Mouse (Mus musculus) cerebellum, adult 9-11 months (tissue): Measurements from ENCODE around the gene Hdac9.

Experiments
- DNase-seq: peaks from one replicate; pipeline ENCODE4 v3.0.0; 2022

Gene Hdac9

DNA sequence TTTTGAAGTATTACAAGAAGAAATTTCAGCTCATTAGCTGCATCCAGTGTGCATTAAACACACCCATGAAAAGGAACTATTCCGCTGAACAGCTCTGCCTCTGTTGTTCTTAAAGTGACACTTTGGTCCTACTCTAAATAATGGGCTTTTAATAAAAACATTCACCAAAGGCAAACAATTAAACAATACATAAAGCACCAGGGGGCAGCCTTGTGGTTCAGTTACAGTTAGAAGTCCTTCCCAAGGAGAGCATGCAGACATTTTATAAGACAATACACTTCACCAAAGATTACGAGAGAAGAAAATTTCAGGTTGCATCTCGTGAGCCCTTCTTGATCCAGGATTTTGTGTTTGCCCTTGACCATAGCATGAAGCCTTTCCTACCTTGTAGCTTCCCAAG lies 715.4 kb downstream of the Hdac9 start:
- DNase-seq = no peak

GRCm38 (mm10) chr12:34200030-34200446 lies 716.9 kb downstream of the Hdac9 start:
- no peak for DNase-seq

DNA sequence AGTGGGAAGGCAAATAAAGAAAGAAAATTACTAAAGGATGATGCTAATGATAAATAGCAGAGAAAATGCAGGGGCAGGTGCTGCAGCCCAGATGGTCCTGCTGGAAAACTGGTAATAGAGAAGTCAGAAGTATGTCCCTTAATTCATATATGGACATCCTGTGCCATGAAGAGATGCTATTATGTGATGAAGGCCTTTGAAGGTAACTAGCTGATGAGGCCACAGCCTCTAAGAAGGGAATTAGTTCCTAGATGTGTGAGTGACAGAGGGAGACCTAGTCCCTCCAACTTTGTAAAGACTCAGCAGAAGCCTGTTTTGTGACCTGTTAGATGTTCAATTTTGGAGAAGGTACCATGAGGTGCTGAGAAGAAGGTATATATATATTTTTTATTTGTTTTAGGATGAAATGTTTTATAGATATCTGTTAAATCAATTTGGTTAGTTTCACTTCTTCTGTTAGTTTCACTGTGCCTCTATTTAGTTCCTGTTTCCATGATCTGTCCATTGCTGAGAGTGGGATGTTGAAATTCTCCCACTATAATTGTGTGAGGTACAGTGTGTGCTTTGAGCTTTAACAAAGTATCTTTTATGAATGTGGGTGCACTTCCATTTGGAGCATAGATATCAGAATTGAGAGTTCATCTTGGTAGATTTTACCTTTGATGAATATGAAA lies 721.6 kb downstream of the Hdac9 start:
- DNase-seq = no peak

- no peak for DNase-seq
Measured at GRCm38 (mm10) chr12:34194116-34194515, 722.8 kb downstream of the Hdac9 start.

DNA sequence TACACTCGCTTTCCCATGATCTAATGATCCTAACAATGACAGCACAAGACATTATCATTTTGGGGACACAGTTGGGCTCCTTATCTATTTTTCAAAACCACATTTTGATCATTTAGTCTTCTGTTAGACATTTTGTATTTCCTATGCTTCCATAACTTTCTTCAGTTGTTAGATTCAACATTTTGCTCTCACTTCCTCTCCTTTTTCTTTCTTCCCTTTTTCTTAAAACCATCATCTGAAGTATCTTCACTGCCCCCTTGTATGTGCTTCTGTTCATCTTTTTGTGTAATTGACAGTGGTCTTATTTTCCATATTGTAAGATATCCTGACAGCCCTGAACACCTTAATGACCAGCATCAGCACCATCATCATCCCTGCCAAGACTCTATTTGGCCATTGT lies 725.6 kb downstream of the Hdac9 start:
- no peak for DNase-seq

GRCm38 (mm10) chr12:34178931-34179330 lies 738.0 kb downstream of the Hdac9 start:
- DNase-seq = no peak

- no peak for DNase-seq
Measured at GRCm38 (mm10) chr12:34176790-34177189, 740.1 kb downstream of the Hdac9 start.

DNA sequence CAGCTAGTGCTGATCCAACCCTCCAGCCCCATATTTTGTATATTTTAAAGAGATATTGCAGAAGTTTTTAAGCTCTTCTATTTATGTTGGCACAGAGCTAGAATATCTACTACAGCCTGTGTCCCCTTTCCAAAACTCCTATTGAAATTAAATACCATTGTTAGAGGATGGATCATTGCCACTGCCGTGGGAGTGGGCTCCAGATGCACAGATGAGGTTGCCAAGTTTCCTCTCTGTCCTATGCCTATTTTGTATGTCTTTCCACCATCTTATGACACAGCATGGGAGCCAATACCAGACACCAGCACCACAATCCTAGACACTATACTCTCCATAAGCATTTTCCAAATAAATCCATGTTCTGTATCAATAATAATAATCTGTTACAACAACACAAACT lies 743.9 kb downstream of the Hdac9 start:
- no peak for DNase-seq

DNA sequence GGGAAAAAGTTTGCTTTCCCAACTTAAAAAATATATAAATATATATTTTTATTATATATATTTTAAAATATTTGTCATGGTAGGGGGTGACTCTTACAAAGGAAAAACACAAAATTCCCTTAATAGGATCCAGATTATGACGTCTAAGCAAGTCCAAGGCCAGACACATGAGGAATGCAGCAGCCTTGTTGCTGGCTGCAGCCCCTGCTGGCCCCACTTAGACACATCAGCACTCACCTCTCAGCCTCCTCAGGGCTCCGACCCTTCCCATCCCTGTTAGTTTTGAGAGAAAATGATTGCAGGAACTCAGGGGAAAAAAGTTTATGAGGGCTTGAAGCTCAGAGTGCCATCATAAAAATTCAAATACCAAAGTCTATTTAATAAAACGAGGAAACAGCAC lies 746.3 kb downstream of the Hdac9 start:
- no peak for DNase-seq

GRCm38 (mm10) chr12:34165674-34166073 lies 751.2 kb downstream of the Hdac9 start:
- DNase-seq = no peak

DNA sequence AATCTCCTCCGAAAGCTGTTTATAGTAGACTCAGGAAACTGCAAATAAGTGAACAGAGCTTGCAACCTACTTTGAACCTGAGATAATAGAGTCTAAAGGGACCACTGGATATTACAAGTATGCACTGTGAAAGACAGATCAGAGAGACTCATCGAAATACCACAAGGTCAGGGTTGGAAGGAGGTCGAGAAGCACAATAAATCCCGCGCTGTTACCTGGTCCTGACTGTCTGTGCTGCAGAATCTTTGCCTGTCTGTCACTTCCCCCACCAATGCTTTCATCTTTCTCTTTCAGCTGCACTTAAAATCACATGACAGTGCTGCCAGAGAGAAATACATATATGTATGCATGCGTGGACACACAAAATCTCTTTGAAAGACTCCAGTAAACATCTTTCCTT lies 760.6 kb downstream of the Hdac9 start:
- DNase-seq = no peak

- no peak for DNase-seq
Measured at GRCm38 (mm10) chr12:34155740-34156139, 761.2 kb downstream of the Hdac9 start.

- DNase-seq = no peak
Measured at GRCm38 (mm10) chr12:34154757-34155156, 762.1 kb downstream of the Hdac9 start.

DNA sequence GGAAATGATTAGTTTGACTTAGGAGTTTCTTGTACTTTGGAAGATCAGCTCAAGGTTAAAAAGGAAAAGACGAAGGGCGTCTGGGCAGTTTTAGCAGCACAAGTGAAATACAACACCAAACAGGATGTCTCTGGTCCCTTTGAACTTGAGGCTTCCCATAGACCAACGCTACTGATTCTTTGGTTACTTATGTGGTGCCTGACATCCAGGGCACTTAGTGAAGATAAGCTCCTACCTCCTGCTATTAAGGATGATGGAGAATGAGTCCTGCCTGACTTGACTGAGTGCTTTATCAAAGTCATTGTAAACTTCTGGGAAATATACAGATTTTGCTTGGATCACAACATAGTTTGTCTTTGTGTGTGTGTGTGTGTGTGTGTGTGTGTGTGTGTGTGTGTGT lies 765.6 kb downstream of the Hdac9 start:
- DNase-seq = no peak

DNA sequence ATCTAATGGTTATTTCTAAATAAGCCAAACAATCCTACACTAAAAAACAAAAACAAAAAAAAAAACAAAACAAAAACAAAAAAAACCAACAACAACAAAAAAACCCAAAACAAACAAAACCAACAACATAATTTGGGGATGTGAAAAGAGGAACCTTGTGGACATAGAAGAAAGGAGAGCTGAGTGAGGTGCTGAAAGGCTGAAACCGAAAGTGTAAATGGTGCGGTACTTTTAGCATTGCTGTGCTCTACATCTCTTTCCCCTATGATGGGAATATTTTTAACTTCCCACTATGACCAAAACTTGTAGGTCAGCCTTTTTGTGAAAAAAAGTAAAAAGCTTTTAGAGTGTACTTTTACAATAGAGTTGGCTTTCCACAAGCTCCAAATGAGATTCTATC lies 774.2 kb downstream of the Hdac9 start:
- no peak for DNase-seq

GRCm38 (mm10) chr12:34113336-34113735 lies 803.6 kb downstream of the Hdac9 start:
- DNase-seq = no peak

DNA sequence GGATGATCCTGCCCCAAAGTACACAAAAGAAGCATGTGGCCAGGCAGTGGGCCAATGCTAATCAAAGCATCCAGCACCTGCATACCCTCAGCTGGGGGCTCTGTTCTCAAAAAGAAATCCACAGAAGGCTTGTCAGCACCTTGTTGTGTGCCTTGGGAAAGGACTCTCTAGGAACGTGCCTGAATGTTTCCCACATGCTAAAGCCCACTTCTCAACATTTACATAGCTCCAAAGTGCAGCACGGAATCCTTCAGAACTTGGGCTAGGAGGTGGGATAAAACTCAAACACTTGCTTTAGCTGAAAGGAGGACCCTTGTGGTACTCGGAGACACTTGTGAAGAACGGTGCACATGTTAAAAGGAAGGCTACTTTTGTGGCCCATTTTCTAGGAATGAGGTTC lies 823.9 kb downstream of the Hdac9 start:
- no peak for DNase-seq

GRCm38 (mm10) chr12:34091851-34092250 lies 825.0 kb downstream of the Hdac9 start:
- DNase-seq = no peak

DNA sequence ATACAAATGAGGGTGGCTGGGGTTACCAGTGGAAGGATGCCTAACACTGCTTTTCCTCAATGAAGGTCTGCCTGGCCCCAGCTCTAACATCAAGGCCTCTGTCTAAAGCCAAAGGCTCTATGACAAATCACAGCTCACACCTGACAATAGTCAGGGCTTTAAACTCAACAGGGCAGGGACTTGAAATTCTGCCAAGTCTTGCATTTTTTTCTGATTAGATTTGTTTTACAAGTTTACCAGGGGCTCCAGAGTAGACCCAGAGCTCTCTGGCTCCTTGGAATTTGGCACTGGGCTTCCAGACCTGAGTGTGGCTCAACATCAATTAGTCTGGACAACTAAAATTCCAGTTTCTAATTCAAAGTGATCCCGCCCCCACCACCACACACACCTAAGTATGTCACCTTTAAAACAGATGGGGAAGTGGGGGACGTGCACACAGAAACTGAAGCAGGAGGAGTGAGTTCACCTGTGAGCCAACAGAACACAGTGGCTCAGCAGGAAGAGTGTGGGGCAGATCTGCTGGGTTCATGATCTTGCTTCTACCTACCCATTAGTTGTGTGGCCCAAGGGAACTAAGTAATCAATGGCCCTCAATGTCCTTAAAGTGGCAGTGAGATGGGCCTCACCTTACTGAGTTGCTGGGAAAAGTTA lies 829.5 kb downstream of the Hdac9 start:
- no peak for DNase-seq

- DNase-seq = no peak
Measured at GRCm38 (mm10) chr12:34076981-34077380, 839.9 kb downstream of the Hdac9 start.

DNA sequence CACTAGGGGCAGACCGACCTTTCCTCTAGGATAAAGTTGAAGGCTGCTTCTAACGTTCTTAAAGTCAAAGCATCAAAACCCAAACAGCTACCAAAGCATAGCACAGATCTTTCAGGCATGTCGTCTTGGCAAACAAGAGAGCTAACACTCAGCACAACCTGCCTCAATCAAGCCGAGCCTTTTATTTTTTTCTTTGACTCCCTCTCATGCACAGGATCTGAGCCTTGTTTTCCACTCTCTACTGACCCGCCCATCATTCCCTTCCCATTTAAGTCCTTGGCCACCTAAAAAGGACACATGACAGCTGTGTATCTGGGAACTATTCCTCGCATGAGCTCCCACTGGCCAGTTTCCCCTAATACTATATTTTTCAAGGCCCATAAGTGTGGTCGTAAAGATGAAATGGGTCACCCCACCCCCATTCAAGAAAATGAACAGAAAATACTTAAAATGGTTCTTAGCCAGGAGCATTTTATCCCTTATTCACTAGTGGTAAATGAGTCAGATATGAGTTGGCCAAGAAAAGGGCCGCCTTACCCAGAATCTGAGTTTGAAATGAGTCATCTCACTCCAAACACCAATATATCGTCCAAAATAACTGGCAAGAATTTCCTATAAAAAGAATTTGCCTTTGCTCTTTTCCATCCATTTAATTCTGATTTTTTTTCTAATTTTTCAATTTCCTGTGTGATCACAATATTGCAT lies 840.9 kb downstream of the Hdac9 start:
- no peak for DNase-seq

DNA sequence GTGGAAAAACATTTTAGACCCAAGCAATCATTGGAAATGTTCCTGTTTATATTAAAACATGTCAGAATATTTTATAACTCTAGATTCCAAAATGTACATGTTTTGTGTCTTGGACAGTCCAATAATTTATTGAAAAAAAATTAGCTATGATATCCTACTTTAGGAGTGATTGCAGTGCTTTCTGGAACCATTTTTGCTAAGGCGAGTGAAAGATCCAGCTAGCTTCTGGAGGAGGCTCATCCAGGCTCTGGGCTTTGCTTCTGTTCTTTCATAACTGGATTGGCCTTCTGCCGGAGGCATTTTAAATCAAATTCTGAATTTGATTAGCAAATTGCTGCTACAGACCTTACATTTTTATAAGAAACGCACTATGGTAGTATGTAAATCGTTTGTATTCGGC lies 864.4 kb downstream of the Hdac9 start:
- no peak for DNase-seq

GRCm38 (mm10) chr12:34052036-34052435 lies 864.9 kb downstream of the Hdac9 start:
- DNase-seq = no peak

DNA sequence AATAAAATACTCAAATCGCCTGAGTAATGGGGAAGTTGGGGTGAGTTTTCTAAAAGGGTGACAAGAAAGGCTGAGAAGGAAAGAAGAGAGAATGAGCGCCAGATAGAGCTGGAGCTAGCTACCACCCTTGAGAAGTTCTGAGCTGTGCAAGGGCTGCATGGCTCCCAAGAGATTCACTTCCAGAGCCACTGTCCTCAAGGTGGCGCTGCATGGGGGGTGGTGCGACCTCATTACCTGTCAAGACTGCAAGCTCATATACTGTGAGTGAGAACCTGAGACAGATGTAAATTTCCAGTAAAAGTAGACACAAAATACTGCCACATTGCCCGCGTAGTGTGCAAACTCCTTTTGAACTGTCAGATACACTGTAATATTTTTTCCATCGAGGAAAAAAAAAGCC lies 865.8 kb downstream of the Hdac9 start:
- DNase-seq = no peak
